Mouse (Mus musculus) olfactory bulb, adult 2 months (tissue): ENCODE data around the gene Ctdsp1. TPM values are rescaled to one million over a fixed set of nuclear protein-coding genes. Genes with fewer than 3 reads are reported as not detected.

Experiments used
- H3K27ac ChIP-seq: fragments of 200-500 bp; 2 replicates; pipeline ENCODE4 v1.5.1; 2012; ENCODE audit warnings: low read depth, low read length; ENCODE audit not compliant: insufficient read depth
- H3K4me1 ChIP-seq: fragments of 200-500 bp; 2 replicates; pipeline ENCODE4 v1.6.1; 2012; ENCODE audit warnings: low read length; ENCODE audit not compliant: control insufficient read depth, insufficient read depth
- H3K4me3 ChIP-seq: fragments of 200-500 bp; 2 replicates; pipeline ENCODE4 v1.5.1; 2012; ENCODE audit warnings: mild to moderate bottlenecking, low read depth, low read length, moderate library complexity; ENCODE audit not compliant: insufficient read depth
- CTCF ChIP-seq: fragments of 200-500 bp; IDR thresholded peaks from 2 replicates; pipeline ENCODE4 v1.5.1; 2012; ENCODE audit warnings: low read depth, mild to moderate bottlenecking, low read length, moderate library complexity; ENCODE audit not compliant: insufficient read depth
- POLR2A ChIP-seq: fragments of 200-500 bp; IDR thresholded peaks from 2 replicates; pipeline ENCODE4 v1.6.1; 2012; ENCODE audit warnings: mild to moderate bottlenecking, low read depth, low read length, moderate library complexity; ENCODE audit not compliant: insufficient read depth
- WGBS: fragments of 180-500 bp; shearing (Covaris S2); methylation state at CpG from one replicate; pipeline ENCODE4 v1.1.7; 2018; 5-methylcytosine and 5-hydroxymethylcytosine counted together
- polyA plus RNA-seq: library from polyadenylated mRNA; stranded (reverse); fragments of >200 nt; gene quantifications from 2 replicates; pipeline ENCODE4 v1.2.4, GENCODE M21; 2012; ENCODE audit warnings: low replicate concordance; ENCODE audit not compliant: missing spikeins, insufficient read depth, insufficient read length

The Ctdsp1 gene
- polyA plus RNA-seq, 1 experiment: not detected

- Histone ChIP-seq H3K4me3 (no peak overlapping the region), H3K27ac (no peak overlapping the region), H3K4me1 (peaks cover 4% of the 10 kb centered on the region; the same call in 1 of the 2 replicates)
- TF ChIP-seq CTCF (no peak), POLR2A (no peak)
Measured at GRCm38 (mm10) chr1:74357531-74357930, 33.8 kb upstream of the Ctdsp1 start.

- WGBS: 83% methylated on average over 5 of the region's 5 CpGs
- Histone ChIP-seq H3K27ac (no peak overlapping the region), H3K4me1 (peaks cover 6% of the 10 kb centered on the region; the same call in 1 of the 2 replicates), H3K4me3 (no peak overlapping the region)
- no peak for TF ChIP-seq CTCF
- no peak for TF ChIP-seq POLR2A
Measured at GRCm38 (mm10) chr1:74359952-74360517, 31.3 kb upstream of the Ctdsp1 start.

GRCm38 (mm10) chr1:74361812-74362211, 29.5 kb upstream of the Ctdsp1 start, which contains the start of gene Catip:
TSS of gene Catip (plus strand) at chr1:74362108.
- H3K27ac ChIP-seq: no peak within 1 kb of the TSS
- WGBS: 2% methylated on average over 2 of the region's 2 CpGs
- TF ChIP-seq CTCF (peak; percentile 22; the same call in 1 of the 2 replicates), POLR2A (no peak)
- H3K4me3 ChIP-seq: no peak within 1 kb of the TSS
- peaks cover 6% of the 10 kb centered on the region; the same call in 1 of the 2 replicates for H3K4me1 ChIP-seq

- Histone ChIP-seq H3K4me1 (peaks cover 6% of the 10 kb centered on the region), H3K27ac (no peak overlapping the region), H3K4me3 (no peak overlapping the region)
- 64% methylated on average over 17 of the region's 17 CpGs for WGBS
- TF ChIP-seq CTCF (no peak), POLR2A (no peak)
Measured at GRCm38 (mm10) chr1:74362325-74363229, 28.7 kb upstream of the Ctdsp1 start.

- TF ChIP-seq CTCF (no peak), POLR2A (no peak)
- Histone ChIP-seq H3K4me1 (peaks cover 15% of the 10 kb centered on the region), H3K4me3 (no peak overlapping the region), H3K27ac (no peak overlapping the region)
- 84% methylated on average over 5 of the region's 5 CpGs for WGBS
Measured at GRCm38 (mm10) chr1:74363437-74363836, 27.9 kb upstream of the Ctdsp1 start.

GRCm38 (mm10) chr1:74364270-74364669, 27.0 kb upstream of the Ctdsp1 start:
- no peak overlapping the region for H3K4me3 ChIP-seq
- 74% methylated on average over 8 of the region's 8 CpGs for WGBS
- TF ChIP-seq CTCF (no peak), POLR2A (no peak)

GRCm38 (mm10) chr1:74367886-74368645, 23.2 kb upstream of the Ctdsp1 start:
- peaks cover 10% of the 10 kb centered on the region for H3K4me1 ChIP-seq
- no peak overlapping the region for H3K27ac ChIP-seq
- TF ChIP-seq CTCF: no peak
- TF ChIP-seq POLR2A: no peak
- H3K4me3 ChIP-seq: peak overlapping the region; percentile 42
- WGBS: 19% methylated on average over 34 of the region's 34 CpGs

More at GRCm38 (mm10) chr1:74364270-74364669, 27.0 kb upstream of the Ctdsp1 start:
- Histone ChIP-seq H3K27ac (no peak overlapping the region), H3K4me1 (peaks cover 16% of the 10 kb centered on the region)

- H3K4me3 ChIP-seq: no peak overlapping the region
- no peak overlapping the region for H3K27ac ChIP-seq
- whole genome bisulfite sequencing: 73% methylated on average over 4 of the region's 4 CpGs
- peaks cover 10% of the 10 kb centered on the region for H3K4me1 ChIP-seq
- TF ChIP-seq CTCF (no peak), POLR2A (no peak)
Measured at GRCm38 (mm10) chr1:74370040-74370439, 21.3 kb upstream of the Ctdsp1 start.

- WGBS: 73% methylated on average over 4 of the region's 4 CpGs
Measured at GRCm38 (mm10) chr1:74373372-74373771, 17.9 kb upstream of the Ctdsp1 start.

More at GRCm38 (mm10) chr1:74373372-74373771, 17.9 kb upstream of the Ctdsp1 start:
- Histone ChIP-seq H3K4me1 (peaks cover 15% of the 10 kb centered on the region), H3K4me3 (no peak overlapping the region), H3K27ac (no peak overlapping the region)
- TF ChIP-seq CTCF (no peak), POLR2A (no peak)
